Mouse (Mus musculus) lung, postnatal 4 days (tissue): ENCODE measurements at regions not wholly inside any gene's neighbourhood (a gene's known extent, or its start where the extent isn't known, plus 50 kb on each side); places are given as distances from the start of the nearest gene placed in this dataset.

Experiments used
- DNase-seq, 2 experiments: peaks; one replicate each; pipeline ENCODE4 v3.0.0; 2021

GRCm38 (mm10) chr5:12927247-12927646 is 198.0 kb upstream of the Sema3a start:
- DNase-seq = no peak

- DNase-seq = no peak
Observed at GRCm38 (mm10) chr5:12937052-12937451, 188.2 kb upstream of the Sema3a start.

GRCm38 (mm10) chr5:12938162-12938852 is 186.9 kb upstream of the Sema3a start:
- DNase-seq = no peak

- no peak for DNase-seq
Observed at GRCm38 (mm10) chr5:12944554-12944953, 180.7 kb upstream of the Sema3a start.

- DNase-seq = no peak
Observed at GRCm38 (mm10) chr5:12948472-12948871, 176.7 kb upstream of the Sema3a start.

- DNase-seq = no peak
Observed at GRCm38 (mm10) chr5:12970987-12971386, 154.2 kb upstream of the Sema3a start.

GRCm38 (mm10) chr5:12973701-12974100 is 151.5 kb upstream of the Sema3a start:
- no peak for DNase-seq

GRCm38 (mm10) chr5:12976015-12976742 is 149.0 kb upstream of the Sema3a start:
- no peak for DNase-seq

- DNase-seq = no peak
Observed at GRCm38 (mm10) chr5:12977875-12978274, 147.3 kb upstream of the Sema3a start.

- no peak for DNase-seq
Observed at GRCm38 (mm10) chr5:12993826-12994225, 131.4 kb upstream of the Sema3a start.

- no peak for DNase-seq
Observed at GRCm38 (mm10) chr5:12997440-12997839, 127.8 kb upstream of the Sema3a start.

GRCm38 (mm10) chr5:13007132-13007531 is 118.1 kb upstream of the Sema3a start:
- DNase-seq = no peak

- DNase-seq = no peak
Observed at GRCm38 (mm10) chr5:13022270-13022669, 102.9 kb upstream of the Sema3a start.

GRCm38 (mm10) chr5:13033332-13033731 is 91.9 kb upstream of the Sema3a start:
- DNase-seq = no peak

GRCm38 (mm10) chr5:13036127-13036526 is 89.1 kb upstream of the Sema3a start:
- no peak for DNase-seq

- no peak for DNase-seq
Observed at GRCm38 (mm10) chr5:13058883-13059423, 66.3 kb upstream of the Sema3a start.

- no peak for DNase-seq
Observed at GRCm38 (mm10) chr5:13066942-13067341, 58.3 kb upstream of the Sema3a start.
